Mouse (Mus musculus): ENCODE results near the gene Nrxn3. TPM values are rescaled to one million over a fixed set of nuclear protein-coding genes. Genes with fewer than 3 reads are reported as not detected.

Nrxn3 gene
- polyA plus RNA-seq, 1 experiment from 2014 or later, result 96.7 TPM

GRCm38 (mm10) chr12:88990753-88991152, 268.1 kb downstream of the Nrxn3 start:
- Histone ChIP-seq H3K4me3 (replicated peaks) (no peak overlapping the region), H3K4me2 (no peak overlapping the region), H3K4me1 (no peaks in the 10 kb centered on the region), H3K27ac (replicated peaks) (no peak overlapping the region), H3K9ac (replicated peaks) (no peak overlapping the region), H3K27me3 (replicated peaks) (no peaks in the 10 kb centered on the region), H3K36me3 (no peaks in the 10 kb centered on the region), H3K9me3 (replicated peaks) (no peaks in the 10 kb centered on the region)
- no peak for ATAC-seq (ENCODE audit: low FRiP score)
- WGBS, result 61% methylated on average over 5 of the region's 5 CpGs

DNA sequence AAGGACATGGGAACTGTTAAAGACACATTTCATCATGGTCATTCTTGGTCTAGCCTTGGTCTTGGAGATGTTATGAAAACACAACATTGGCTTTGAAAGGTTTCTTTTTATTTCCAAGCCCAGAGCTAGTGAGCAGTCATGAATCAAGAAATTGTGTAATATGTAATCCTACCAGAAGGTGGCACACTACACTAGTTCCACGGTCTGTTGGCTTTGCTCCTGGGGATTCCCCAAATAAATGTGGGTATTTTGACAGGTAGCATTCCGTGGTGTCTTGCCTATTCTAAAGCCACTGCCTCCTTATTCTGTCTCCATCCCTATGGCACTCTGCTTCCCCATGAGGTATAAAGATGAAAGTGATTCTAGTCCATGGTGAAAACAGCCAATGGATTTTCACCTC, 269.5 kb downstream of the Nrxn3 start:
- H3K4me2 ChIP-seq, result no peak overlapping the region
- no peak overlapping the region for H3K9ac ChIP-seq (replicated peaks)
- no peaks in the 10 kb centered on the region for H3K36me3 ChIP-seq
- no peaks in the 10 kb centered on the region for H3K27me3 ChIP-seq (replicated peaks)
- no peak overlapping the region for H3K27ac ChIP-seq (replicated peaks)
- no peak for ATAC-seq (ENCODE audit: low FRiP score)
- H3K4me1 ChIP-seq, result no peaks in the 10 kb centered on the region
- no peaks in the 10 kb centered on the region for H3K9me3 ChIP-seq (replicated peaks)
- H3K4me3 ChIP-seq (replicated peaks), result no peak overlapping the region
- WGBS, result 1% methylated on average over 2 of the region's 2 CpGs

- 89% methylated on average over 4 of the region's 4 CpGs for WGBS
- no peaks in the 10 kb centered on the region for H3K4me1 ChIP-seq
Observed at GRCm38 (mm10) chr12:88993788-88994187, 271.1 kb downstream of the Nrxn3 start.

DNA sequence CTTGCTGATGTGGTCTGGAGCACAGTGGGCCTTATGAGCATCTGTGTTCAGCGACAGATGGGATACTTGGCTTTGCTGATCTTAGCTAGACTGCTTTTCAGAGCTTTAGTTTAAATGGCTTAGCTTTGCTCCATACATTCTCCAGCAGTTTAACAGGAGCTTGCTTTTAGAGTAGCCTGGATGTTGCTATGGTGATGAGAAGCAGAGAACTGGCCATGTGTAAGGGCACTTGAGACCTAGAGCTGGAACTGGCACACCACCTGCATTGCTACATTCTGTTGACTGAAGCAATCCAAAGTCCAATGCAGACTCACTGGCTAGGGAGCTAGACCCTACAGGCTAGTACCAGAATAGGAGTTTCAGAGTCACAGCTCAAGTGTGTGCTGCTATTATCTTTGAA, 293.8 kb downstream of the Nrxn3 start:
- Histone ChIP-seq H3K4me3 (replicated peaks) (no peak overlapping the region), H3K27me3 (replicated peaks) (no peaks in the 10 kb centered on the region), H3K4me2 (no peak overlapping the region), H3K27ac (replicated peaks) (no peak overlapping the region), H3K9me3 (replicated peaks) (no peaks in the 10 kb centered on the region), H3K36me3 (no peaks in the 10 kb centered on the region), H3K9ac (replicated peaks) (no peak overlapping the region), H3K4me1 (0 out of 2 replicates have a peak, but pooled peaks cover 2% of the 10 kb centered on the region)
- ATAC-seq (ENCODE audit: low FRiP score), result no peak
- 83% methylated on average over 1 of the region's 1 CpGs for WGBS

More at GRCm38 (mm10) chr12:88993788-88994187, 271.1 kb downstream of the Nrxn3 start:
- Histone ChIP-seq H3K4me3 (replicated peaks) (no peak overlapping the region), H3K9me3 (replicated peaks) (no peaks in the 10 kb centered on the region), H3K36me3 (no peaks in the 10 kb centered on the region), H3K9ac (replicated peaks) (no peak overlapping the region), H3K27ac (replicated peaks) (no peak overlapping the region), H3K27me3 (replicated peaks) (no peaks in the 10 kb centered on the region), H3K4me2 (no peak overlapping the region)
- no peak for ATAC-seq (ENCODE audit: low FRiP score)

- H3K4me3 ChIP-seq (replicated peaks), result no peak overlapping the region
- no peak for ATAC-seq (ENCODE audit: low FRiP score)
Observed at GRCm38 (mm10) chr12:89025180-89025579, 302.5 kb downstream of the Nrxn3 start.

DNA sequence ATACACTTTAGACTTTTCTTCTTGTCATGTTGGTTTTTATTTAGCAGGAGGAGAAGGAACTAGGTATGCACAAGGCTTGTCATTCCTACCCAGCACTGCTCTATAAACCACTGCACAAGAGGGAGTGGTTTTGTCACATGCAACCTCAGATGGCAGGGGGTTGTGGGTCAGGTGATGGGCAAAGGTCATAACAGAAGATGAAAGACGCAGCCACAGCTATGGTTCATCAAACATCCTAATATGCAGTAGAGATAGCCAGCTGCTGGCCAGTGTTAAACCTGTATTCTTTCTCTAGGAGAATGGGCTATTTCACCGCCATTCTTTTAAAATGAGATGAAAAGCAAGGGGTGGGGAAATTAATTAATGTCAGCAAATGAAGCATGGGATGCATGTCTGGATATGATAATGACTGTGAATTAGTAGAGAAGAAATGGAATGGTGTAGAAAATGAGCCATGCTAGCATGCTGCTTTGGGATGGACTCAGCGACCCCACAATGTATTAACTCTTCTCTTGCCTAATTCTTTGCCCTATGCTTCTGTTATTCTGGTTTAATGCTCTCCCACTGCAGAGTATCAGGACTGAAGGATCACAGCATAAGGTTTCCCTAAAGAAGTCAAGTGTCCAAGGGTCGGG, 313.4 kb downstream of the Nrxn3 start:
- 40% methylated on average over 4 of the region's 4 CpGs for WGBS
- Histone ChIP-seq H3K4me1 (0 out of 2 replicates have a peak, but pooled peaks cover 6% of the 10 kb centered on the region), H3K27ac (replicated peaks) (peak overlapping the region; percentile 65; the same call in 1 of the 2 replicates), H3K36me3 (no peaks in the 10 kb centered on the region), H3K4me2 (no peak overlapping the region), H3K9me3 (replicated peaks) (no peaks in the 10 kb centered on the region), H3K9ac (replicated peaks) (no peak overlapping the region), H3K27me3 (replicated peaks) (no peaks in the 10 kb centered on the region), H3K4me3 (replicated peaks) (no peak overlapping the region)
- ATAC-seq (ENCODE audit: low FRiP score), result no peak

More at GRCm38 (mm10) chr12:89025180-89025579, 302.5 kb downstream of the Nrxn3 start:
- no peaks in the 10 kb centered on the region for H3K9me3 ChIP-seq (replicated peaks)
- H3K4me1 ChIP-seq, result 0 out of 2 replicates have a peak, but pooled peaks cover 2% of the 10 kb centered on the region
- H3K36me3 ChIP-seq, result no peaks in the 10 kb centered on the region
- no peak overlapping the region for H3K9ac ChIP-seq (replicated peaks)
- 98% methylated on average over 1 of the region's 1 CpGs for WGBS
- H3K27me3 ChIP-seq (replicated peaks), result no peaks in the 10 kb centered on the region
- H3K4me2 ChIP-seq, result no peak overlapping the region
- H3K27ac ChIP-seq (replicated peaks), result no peak overlapping the region

- no peak overlapping the region for H3K4me3 ChIP-seq (replicated peaks)
- H3K36me3 ChIP-seq, result no peaks in the 10 kb centered on the region
Observed at GRCm38 (mm10) chr12:89040151-89040550, 317.5 kb downstream of the Nrxn3 start.

DNA sequence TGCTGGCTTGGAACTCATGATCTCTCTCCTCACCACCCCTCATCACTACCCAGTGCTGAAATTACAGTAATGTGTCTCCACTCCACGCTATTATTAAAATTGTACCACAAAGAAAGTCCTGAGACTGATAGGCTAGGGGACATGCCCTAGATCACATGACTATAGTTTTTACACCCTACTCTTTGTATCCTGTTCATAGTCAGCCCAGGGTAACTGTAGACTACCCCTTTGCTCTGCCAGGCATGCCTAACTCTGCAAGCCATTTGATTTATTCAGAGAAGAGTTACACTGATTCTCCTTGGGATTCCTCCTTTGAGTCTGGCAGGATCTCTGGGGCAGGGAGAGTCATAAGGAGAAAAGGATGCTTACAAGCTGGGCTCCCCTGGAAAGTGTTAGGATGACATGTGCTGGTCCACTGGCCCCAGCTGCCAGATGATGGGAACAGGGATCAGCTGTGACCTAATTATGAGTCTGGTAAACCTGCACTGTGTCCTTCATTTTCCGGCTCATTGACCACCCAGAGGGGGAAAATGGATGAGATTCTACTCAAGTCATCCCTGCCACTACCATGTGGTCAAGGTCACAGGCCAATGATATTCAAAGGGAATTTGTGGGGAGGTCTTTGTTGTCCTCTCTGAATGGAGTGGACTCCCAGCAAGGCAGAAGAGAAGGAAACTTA, 318.9 kb downstream of the Nrxn3 start:
- WGBS, result 53% methylated on average over 2 of the region's 2 CpGs
- Histone ChIP-seq H3K4me1 (0 out of 2 replicates have a peak, but pooled peaks cover under 1% of the 10 kb centered on the region), H3K36me3 (no peaks in the 10 kb centered on the region), H3K9ac (replicated peaks) (no peak overlapping the region), H3K27ac (replicated peaks) (no peak overlapping the region; the same call in 1 of the 2 replicates), H3K4me3 (replicated peaks) (no peak overlapping the region), H3K9me3 (replicated peaks) (no peaks in the 10 kb centered on the region), H3K4me2 (no peak overlapping the region), H3K27me3 (replicated peaks) (no peaks in the 10 kb centered on the region)
- no peak for ATAC-seq (ENCODE audit: low FRiP score)

More at GRCm38 (mm10) chr12:89040151-89040550, 317.5 kb downstream of the Nrxn3 start:
- ATAC-seq (ENCODE audit: low FRiP score), result no peak
- Histone ChIP-seq H3K9me3 (replicated peaks) (no peaks in the 10 kb centered on the region), H3K27ac (replicated peaks) (no peak overlapping the region), H3K9ac (replicated peaks) (no peak overlapping the region), H3K4me2 (no peak overlapping the region), H3K27me3 (replicated peaks) (no peaks in the 10 kb centered on the region), H3K4me1 (0 out of 2 replicates have a peak, but pooled peaks cover 6% of the 10 kb centered on the region)

DNA sequence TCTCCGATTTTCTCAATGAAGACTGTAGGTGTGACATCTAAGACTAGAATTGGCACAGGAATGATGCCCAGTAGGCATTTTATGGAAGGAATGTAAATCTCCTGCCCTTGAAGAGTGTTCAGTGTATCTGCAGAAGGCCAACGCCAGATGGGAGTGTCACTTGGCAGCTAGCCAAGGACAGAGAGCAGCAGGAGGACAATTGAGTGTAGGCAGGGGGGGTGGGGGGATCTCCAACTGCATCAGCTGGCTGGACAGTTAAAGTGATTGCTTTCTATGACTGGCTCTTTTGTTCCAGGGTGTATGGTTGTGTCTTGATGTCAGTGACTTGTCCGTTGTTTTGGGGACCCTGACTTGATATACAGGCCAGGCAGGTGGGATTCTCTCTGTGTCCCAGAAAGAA, 326.6 kb downstream of the Nrxn3 start:
- Histone ChIP-seq H3K4me3 (replicated peaks) (no peak overlapping the region), H3K4me2 (no peak overlapping the region), H3K9ac (replicated peaks) (no peak overlapping the region), H3K27ac (replicated peaks) (no peak overlapping the region), H3K9me3 (replicated peaks) (no peaks in the 10 kb centered on the region), H3K27me3 (replicated peaks) (no peaks in the 10 kb centered on the region), H3K36me3 (no peaks in the 10 kb centered on the region), H3K4me1 (peaks cover 4% of the 10 kb centered on the region)
- ATAC-seq (ENCODE audit: low FRiP score), result peak; percentile 50; the same call in 1 of the 2 replicates
- 6% methylated on average over 3 of the region's 3 CpGs for WGBS

GRCm38 (mm10) chr12:89049686-89050085, 327.0 kb downstream of the Nrxn3 start:
- no peak overlapping the region for H3K9ac ChIP-seq (replicated peaks)
- no peak overlapping the region for H3K4me2 ChIP-seq
- no peak overlapping the region for H3K4me3 ChIP-seq (replicated peaks)
- no peak overlapping the region for H3K27ac ChIP-seq (replicated peaks)
- peaks cover 4% of the 10 kb centered on the region for H3K4me1 ChIP-seq
- ATAC-seq (ENCODE audit: low FRiP score), result no peak
- H3K36me3 ChIP-seq, result no peaks in the 10 kb centered on the region
- H3K27me3 ChIP-seq (replicated peaks), result no peaks in the 10 kb centered on the region
- no peaks in the 10 kb centered on the region for H3K9me3 ChIP-seq (replicated peaks)

DNA sequence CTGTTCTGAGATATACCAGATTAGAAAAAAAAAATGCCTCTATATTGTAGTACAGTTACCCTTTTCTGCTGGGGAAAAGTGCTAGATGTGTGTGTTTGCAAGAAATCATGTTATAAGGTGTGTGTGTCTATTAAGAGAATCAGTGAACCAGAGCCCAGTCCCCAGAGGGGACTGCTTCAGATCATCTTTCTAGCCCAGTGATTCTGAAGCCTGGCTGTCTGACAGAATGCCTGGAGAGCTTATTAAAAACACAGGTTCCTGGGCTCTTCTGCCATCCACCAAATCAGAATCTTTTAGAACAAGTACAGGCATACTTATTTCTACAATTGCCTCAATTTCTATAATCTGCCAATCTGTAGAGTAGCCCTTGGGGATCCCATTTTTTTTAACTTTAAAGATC, 349.8 kb downstream of the Nrxn3 start:
- H3K27ac ChIP-seq (replicated peaks), result no peak overlapping the region
- no peak overlapping the region for H3K9ac ChIP-seq (replicated peaks)
- no peak overlapping the region for H3K4me2 ChIP-seq
- ATAC-seq (ENCODE audit: low FRiP score), result no peak
- H3K9me3 ChIP-seq (replicated peaks), result no peaks in the 10 kb centered on the region
- no peak overlapping the region for H3K4me3 ChIP-seq (replicated peaks)
- H3K4me1 ChIP-seq, result peaks cover 8% of the 10 kb centered on the region; the same call in 1 of the 2 replicates
- H3K27me3 ChIP-seq (replicated peaks), result no peaks in the 10 kb centered on the region
- H3K36me3 ChIP-seq, result no peaks in the 10 kb centered on the region

GRCm38 (mm10) chr12:89073167-89073743, 350.6 kb downstream of the Nrxn3 start:
- Histone ChIP-seq H3K36me3 (no peaks in the 10 kb centered on the region), H3K27me3 (replicated peaks) (no peaks in the 10 kb centered on the region), H3K4me1 (peaks cover 8% of the 10 kb centered on the region; the same call in 1 of the 2 replicates), H3K4me2 (no peak overlapping the region), H3K9ac (replicated peaks) (no peak overlapping the region), H3K4me3 (replicated peaks) (no peak overlapping the region), H3K9me3 (replicated peaks) (no peaks in the 10 kb centered on the region), H3K27ac (replicated peaks) (no peak overlapping the region)
- no peak for ATAC-seq (ENCODE audit: low FRiP score)
- WGBS, result 84% methylated on average over 5 of the region's 5 CpGs

Measured in neural tube, embryonic 15.5 days (tissue).